Mouse (Mus musculus) limb, embryonic 15.5 days (tissue): Measurements from ENCODE around the gene Krtap4-6. TPM values are rescaled to one million over a fixed set of nuclear protein-coding genes. Genes with fewer than 3 reads are reported as not detected.

Experiments
- ATAC-seq: fragments of 200-750 bp; cut with Nextera tagmentation; 2 replicates; pipeline ENCODE4 v1.8.0; 2017; ENCODE audit warnings: low read depth, moderate TSS enrichment; ENCODE audit not compliant: insufficient number of reproducible peaks, low FRiP score, low TSS enrichment
- H3K27ac ChIP-seq: fragments of 300-500 bp; sonication (generic); 2 replicates; pipeline ENCODE4 v1.5.1; 2015; ENCODE audit warnings: moderate library complexity, mild to moderate bottlenecking, inconsistent platforms
- H3K27me3 ChIP-seq: fragments of 300-500 bp; sonication (generic); 2 replicates; pipeline ENCODE4 v1.6.1; 2015; ENCODE audit warnings: inconsistent platforms
- H3K36me3 ChIP-seq: fragments of 300-500 bp; sonication (generic); 2 replicates; pipeline ENCODE4 v1.6.1; 2015; ENCODE audit warnings: inconsistent platforms
- H3K4me1 ChIP-seq: fragments of 300-500 bp; sonication (generic); 2 replicates; pipeline ENCODE4 v1.6.1; 2015; ENCODE audit warnings: inconsistent platforms
- H3K4me2 ChIP-seq: fragments of 300-500 bp; sonication (generic); 2 replicates; pipeline ENCODE4 v1.6.1; 2015; ENCODE audit warnings: mild to moderate bottlenecking, inconsistent platforms
- H3K4me3 ChIP-seq: fragments of 300-500 bp; sonication (generic); 2 replicates; pipeline ENCODE4 v1.5.1; 2015; ENCODE audit warnings: mild to moderate bottlenecking, inconsistent platforms
- H3K9ac ChIP-seq: fragments of 300-500 bp; sonication (generic); 2 replicates; pipeline ENCODE4 v1.6.1; 2015; ENCODE audit warnings: inconsistent platforms
- H3K9me3 ChIP-seq: fragments of 300-500 bp; sonication (generic); 2 replicates; pipeline ENCODE4 v1.6.1; 2016; ENCODE audit warnings: inconsistent platforms
- WGBS: fragments of 180-500 bp; shearing (Covaris S2); methylation state at CpG from one replicate; pipeline ENCODE4 v1.1.7; 2015; 5-methylcytosine and 5-hydroxymethylcytosine counted together
- polyA plus RNA-seq: library from polyadenylated mRNA; unstranded; fragments of >200 nt; fragmentation: Nextera tagmentation; extraction: Ambion mirVana; gene quantifications from 2 replicates; pipeline ENCODE4 v1.2.1, GENCODE M21; 2015

Gene Krtap4-6
- polyA plus RNA-seq, 1 experiment from 2014 or later = not detected

DNA sequence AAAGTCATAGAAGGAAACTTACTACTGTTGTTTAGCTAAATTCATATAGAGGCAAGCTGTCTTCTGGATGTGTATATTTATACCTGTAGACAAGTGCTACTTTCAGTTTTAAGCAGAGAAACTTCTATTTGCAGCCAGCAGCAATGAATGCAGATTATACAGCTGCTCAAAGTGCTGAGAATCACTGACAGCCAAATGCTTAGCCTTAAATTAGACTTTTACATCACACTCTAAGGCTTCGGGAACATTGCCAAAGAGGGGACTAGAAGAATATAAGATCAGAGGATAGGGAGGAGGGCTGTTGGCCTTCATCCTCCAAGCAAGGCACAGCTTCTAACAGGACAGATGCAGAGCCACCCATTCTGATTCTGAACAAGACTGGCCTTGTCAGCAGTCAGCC, 28.7 kb downstream of the Krtap4-6 start:
- no peak for ATAC-seq

GRCm38 (mm10) chr11:99634653-99635134, 31.1 kb downstream of the Krtap4-6 start, which contains the start of gene Krtap4-2:
TSS of gene Krtap4-2 (minus strand) at chr11:99635084.
- Histone ChIP-seq H3K27me3 (peaks cover 5% of the 10 kb centered on the region; the same call in 1 of the 2 replicates), H3K4me3 (no peak within 1 kb of the TSS), H3K4me2 (no peak within 1 kb of the TSS), H3K9me3 (no peaks in the 10 kb centered on the region), H3K36me3 (no peaks in the 10 kb centered on the region), H3K27ac (peak within 1 kb of the TSS; percentile 22; the same call in 1 of the 2 replicates), H3K9ac (no peak within 1 kb of the TSS), H3K4me1 (0 out of 2 replicates have a peak, but pooled peaks cover 3% of the 10 kb centered on the region)
- no peak for ATAC-seq
- 30% methylated on average over 8 of the region's 8 CpGs for WGBS

More for the DNA sequence above, 28.7 kb downstream of the Krtap4-6 start:
- Histone ChIP-seq H3K27ac (no peak overlapping the region), H3K4me1 (0 out of 2 replicates have a peak, but pooled peaks cover 3% of the 10 kb centered on the region), H3K27me3 (peaks cover 5% of the 10 kb centered on the region; the same call in 1 of the 2 replicates), H3K4me3 (no peak overlapping the region), H3K36me3 (no peaks in the 10 kb centered on the region), H3K9me3 (no peaks in the 10 kb centered on the region), H3K4me2 (no peak overlapping the region), H3K9ac (no peak overlapping the region)
- 66% methylated on average over 1 of the region's 1 CpGs for WGBS

- no peaks in the 10 kb centered on the region for H3K9me3 ChIP-seq
- 0 out of 2 replicates have a peak, but pooled peaks cover 3% of the 10 kb centered on the region for H3K4me1 ChIP-seq
- whole genome bisulfite sequencing = 66% methylated on average over 2 of the region's 2 CpGs
- no peaks in the 10 kb centered on the region for H3K36me3 ChIP-seq
- no peak overlapping the region for H3K4me2 ChIP-seq
- ATAC-seq = no peak
- H3K27ac ChIP-seq = no peak overlapping the region
- no peak overlapping the region for H3K4me3 ChIP-seq
- peaks cover 5% of the 10 kb centered on the region; the same call in 1 of the 2 replicates for H3K27me3 ChIP-seq
- H3K9ac ChIP-seq = no peak overlapping the region
Observed at GRCm38 (mm10) chr11:99633293-99633692, 32.5 kb downstream of the Krtap4-6 start.

GRCm38 (mm10) chr11:99630890-99631289, 34.9 kb downstream of the Krtap4-6 start:
- no peak overlapping the region for H3K4me2 ChIP-seq
- H3K9ac ChIP-seq = no peak overlapping the region
- H3K4me3 ChIP-seq = no peak overlapping the region
- 57% methylated on average over 3 of the region's 3 CpGs for WGBS
- H3K9me3 ChIP-seq = no peaks in the 10 kb centered on the region
- H3K4me1 ChIP-seq = 0 out of 2 replicates have a peak, but pooled peaks cover 3% of the 10 kb centered on the region
- no peak for ATAC-seq
- H3K36me3 ChIP-seq = no peaks in the 10 kb centered on the region
- peaks cover 5% of the 10 kb centered on the region; the same call in 1 of the 2 replicates for H3K27me3 ChIP-seq
- H3K27ac ChIP-seq = no peak overlapping the region

- H3K9ac ChIP-seq = no peak within 1 kb of the TSS
- no peak for ATAC-seq
- H3K4me1 ChIP-seq = no peaks in the 10 kb centered on the region
- no peak within 1 kb of the TSS for H3K27ac ChIP-seq
- 78% methylated on average over 4 of the region's 4 CpGs for WGBS
- H3K4me3 ChIP-seq = no peak within 1 kb of the TSS
- H3K36me3 ChIP-seq = no peaks in the 10 kb centered on the region
- H3K4me2 ChIP-seq = no peak within 1 kb of the TSS
- no peaks in the 10 kb centered on the region for H3K9me3 ChIP-seq
- no peaks in the 10 kb centered on the region for H3K27me3 ChIP-seq
Observed at GRCm38 (mm10) chr11:99628138-99628537, 37.6 kb downstream of the Krtap4-6 start, which contains the start of gene Krtap4-1. TSS of gene Krtap4-1 (minus strand) at chr11:99628238.

DNA sequence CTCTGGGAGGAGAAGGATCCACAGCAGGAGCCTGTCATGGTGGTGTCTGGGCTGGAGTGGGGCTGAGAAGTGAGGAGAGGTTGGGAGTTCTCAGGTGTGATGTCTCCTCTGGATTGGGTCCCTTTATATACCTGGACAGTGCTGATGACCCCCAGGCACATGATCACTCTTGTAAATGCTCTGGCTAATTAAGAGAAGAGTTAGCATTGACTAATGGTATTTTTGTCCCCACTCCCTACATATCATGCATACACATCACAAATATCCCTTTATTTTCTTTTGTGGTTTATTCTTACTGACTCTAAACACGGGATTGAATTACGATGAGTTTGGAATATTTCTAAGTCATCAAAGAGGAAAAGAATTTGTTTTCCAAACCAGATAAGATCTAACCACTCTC, 45.4 kb downstream of the Krtap4-6 start, which contains the start of gene Gm11562:
TSS of gene Gm11562 (minus strand) at position 101 of the 400 bp plus-strand sequence.
- Histone ChIP-seq H3K36me3 (no peaks in the 10 kb centered on the region), H3K9me3 (no peaks in the 10 kb centered on the region), H3K27me3 (no peaks in the 10 kb centered on the region), H3K4me2 (no peak within 1 kb of the TSS), H3K27ac (no peak within 1 kb of the TSS), H3K9ac (no peak within 1 kb of the TSS), H3K4me3 (no peak within 1 kb of the TSS), H3K4me1 (no peaks in the 10 kb centered on the region)
- no peak; the same call in 1 of the 2 replicates for ATAC-seq
- 61% methylated on average over 2 of the region's 2 CpGs for WGBS

Other genes starting within 250 kb of the Krtap4-6 start
- gene Krt12, start 243.7 kb downstream of the Krtap4-6 start, polyA plus RNA-seq = 0.15 and 0.61 TPM in 2 replicates
- gene Krt20, start 227.8 kb downstream of the Krtap4-6 start, polyA plus RNA-seq = 0.20 and 0.32 TPM in 2 replicates
- gene Krt23, start 172.8 kb downstream of the Krtap4-6 start, polyA plus RNA-seq = 23.0 and 24.2 TPM in 2 replicates
- 0.15 TPM in 1 of 2 replicates, not detected in the other for gene Krt39, start 144.6 kb downstream of the Krtap4-6 start, polyA plus RNA-seq
- gene Krt40, start 122.8 kb downstream of the Krtap4-6 start, polyA plus RNA-seq = not detected in 2 replicates
- gene Krtap3-3, start 115.1 kb downstream of the Krtap4-6 start, polyA plus RNA-seq = 4.0 and 5.6 TPM in 2 replicates
- 0.24 TPM in 1 of 2 replicates, not detected in the other for gene Krtap3-2, start 109.1 kb downstream of the Krtap4-6 start, polyA plus RNA-seq
- gene Gm11939, start 106.5 kb downstream of the Krtap4-6 start, polyA plus RNA-seq = not detected in 2 replicates
- gene Krtap3-1, start 99.3 kb downstream of the Krtap4-6 start, polyA plus RNA-seq = 6.4 and 15.3 TPM in 2 replicates
- 0.22 TPM in 1 of 2 replicates, not detected in the other for gene Krtap1-5, start 84.9 kb downstream of the Krtap4-6 start, polyA plus RNA-seq
- gene Krtap1-4, start 82.3 kb downstream of the Krtap4-6 start, polyA plus RNA-seq = not detected in 2 replicates
- gene Krtap1-3, start 74.6 kb downstream of the Krtap4-6 start, polyA plus RNA-seq = not detected in 2 replicates
- not detected in 2 replicates for gene Krtap9-3, start 67.9 kb downstream of the Krtap4-6 start, polyA plus RNA-seq
- gene Gm11938, start 62.7 kb downstream of the Krtap4-6 start, polyA plus RNA-seq = not detected in 2 replicates
- not detected in 2 replicates for gene Gm11937, start 55.8 kb downstream of the Krtap4-6 start, polyA plus RNA-seq
- not detected in 2 replicates for gene Krtap2-4, start 51.1 kb downstream of the Krtap4-6 start, polyA plus RNA-seq
- not detected in 2 replicates for gene Gm11562, start 45.5 kb downstream of the Krtap4-6 start, polyA plus RNA-seq
- gene Krtap4-1, start 37.7 kb downstream of the Krtap4-6 start, polyA plus RNA-seq = not detected in 2 replicates
- not detected in 2 replicates for gene Krtap4-2, start 30.9 kb downstream of the Krtap4-6 start, polyA plus RNA-seq
- gene Krtap4-7, start 21.9 kb downstream of the Krtap4-6 start, polyA plus RNA-seq = not detected in 2 replicates
- gene Gm11555, start 15.7 kb downstream of the Krtap4-6 start, polyA plus RNA-seq = not detected in 2 replicates
- not detected in 2 replicates for gene Gm11563, start 7.0 kb downstream of the Krtap4-6 start, polyA plus RNA-seq
- not detected in 2 replicates for gene Gm14190, start 24.8 kb upstream of the Krtap4-6 start, polyA plus RNA-seq
- gene Gm14180, start 68.3 kb upstream of the Krtap4-6 start, polyA plus RNA-seq = not detected in 2 replicates
- gene Gm11595, start 107.0 kb upstream of the Krtap4-6 start, polyA plus RNA-seq = not detected in 2 replicates
- not detected in 2 replicates for gene Krtap4-8, start 114.7 kb upstream of the Krtap4-6 start, polyA plus RNA-seq
- gene Krtap4-9, start 119.2 kb upstream of the Krtap4-6 start, polyA plus RNA-seq = not detected in 2 replicates
- not detected in 2 replicates for gene Gm11596, start 127.5 kb upstream of the Krtap4-6 start, polyA plus RNA-seq
- gene Gm11569, start 133.0 kb upstream of the Krtap4-6 start, polyA plus RNA-seq = not detected in 2 replicates
- not detected in 2 replicates for gene Gm11554, start 138.5 kb upstream of the Krtap4-6 start, polyA plus RNA-seq
- gene Krtap4-13, start 143.9 kb upstream of the Krtap4-6 start, polyA plus RNA-seq = not detected in 2 replicates
- not detected in 2 replicates for gene Gm11564, start 149.7 kb upstream of the Krtap4-6 start, polyA plus RNA-seq
- gene 2300003K06Rik, start 172.1 kb upstream of the Krtap4-6 start, polyA plus RNA-seq = not detected in 2 replicates
- not detected in 2 replicates for gene Krtap4-16, start 185.6 kb upstream of the Krtap4-6 start, polyA plus RNA-seq
- gene Gm11568, start 192.0 kb upstream of the Krtap4-6 start, polyA plus RNA-seq = not detected in 2 replicates
- not detected in 2 replicates for gene Gm11559, start 198.5 kb upstream of the Krtap4-6 start, polyA plus RNA-seq
- gene Krtap9-1, start 207.4 kb upstream of the Krtap4-6 start, polyA plus RNA-seq = not detected in 2 replicates
- gene Gm11567, start 213.2 kb upstream of the Krtap4-6 start, polyA plus RNA-seq = not detected in 2 replicates
- not detected in 2 replicates for gene Krtap31-1, start 242.0 kb upstream of the Krtap4-6 start, polyA plus RNA-seq
- not detected in 2 replicates for gene Gm11565, start 248.8 kb upstream of the Krtap4-6 start, polyA plus RNA-seq